Mouse (Mus musculus): ENCODE results near the gene Gm45194.

The Gm45194 gene

GRCm38 (mm10) chrX:111891089-111891488, at the start of gene Gm45194:
Gene Gm45194, plus strand, starts transcription at chrX:111891389.
- DNase-seq = no peak

GRCm38 (mm10) chrX:111855878-111856277, 35.3 kb upstream of the Gm45194 start:
- no peak for DNase-seq

- no peak for DNase-seq
Observed at GRCm38 (mm10) chrX:111881251-111881650, 9.9 kb upstream of the Gm45194 start.

- DNase-seq = no peak
Observed at GRCm38 (mm10) chrX:111894321-111895050, 3.3 kb downstream of the Gm45194 start.

- DNase-seq = no peak
Observed at GRCm38 (mm10) chrX:111895084-111895779, 4.0 kb downstream of the Gm45194 start.

- no peak for DNase-seq
Observed at GRCm38 (mm10) chrX:111917422-111917821, 26.2 kb downstream of the Gm45194 start.

- no peak for DNase-seq
Observed at GRCm38 (mm10) chrX:111960909-111961308, 69.7 kb downstream of the Gm45194 start.

- no peak for DNase-seq
Observed at GRCm38 (mm10) chrX:111999661-112000060, 108.5 kb downstream of the Gm45194 start.

- DNase-seq = no peak
Observed at GRCm38 (mm10) chrX:112010707-112011106, 119.5 kb downstream of the Gm45194 start, which contains the start of gene Tex16. Gene Tex16, plus strand, starts transcription at chrX:112011007.

- peak; percentile 48 for DNase-seq
Observed at GRCm38 (mm10) chrX:112238749-112239148, 347.6 kb downstream of the Gm45194 start, which contains the start of gene 4933403O08Rik. Gene 4933403O08Rik, plus strand, starts transcription at chrX:112239049.

GRCm38 (mm10) chrX:112242916-112243315, 351.7 kb downstream of the Gm45194 start:
- DNase-seq = no peak

- DNase-seq = no peak
Observed at GRCm38 (mm10) chrX:112255513-112255912, 364.3 kb downstream of the Gm45194 start.

GRCm38 (mm10) chrX:112273550-112273949, 382.4 kb downstream of the Gm45194 start:
- no peak for DNase-seq

Measured in heart, adult 11 months (tissue).